Mouse (Mus musculus): ENCODE measurements around the gene Foxp1. TPM values are rescaled to one million over a fixed set of nuclear protein-coding genes. Genes with fewer than 3 reads are reported as not detected.

Foxp1 gene
- polyA plus RNA-seq, 1 experiment from 2014 or later = 39.3 TPM

DNA sequence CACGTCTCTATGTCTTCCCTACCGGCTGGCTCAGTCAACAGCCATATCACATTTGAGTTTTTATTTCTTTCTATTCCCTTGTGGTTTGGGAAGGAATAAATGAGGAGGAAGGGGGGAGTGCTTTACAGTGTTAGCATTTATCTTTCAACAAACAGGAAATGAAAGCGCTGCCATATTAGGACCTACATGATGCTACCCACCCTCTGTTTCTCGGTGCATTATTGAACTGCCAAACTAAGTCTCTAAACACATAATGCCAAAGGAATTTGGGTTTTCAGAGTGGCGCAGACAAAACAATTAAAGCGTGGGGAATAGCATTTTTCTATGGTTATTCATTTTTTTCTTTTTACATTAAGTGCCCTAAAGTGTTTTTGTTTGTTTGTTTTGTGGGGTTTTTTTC is 566.8 kb downstream of the Foxp1 start:
- no peaks in the 10 kb centered on the region for H3K27me3 ChIP-seq
- ATAC-seq = peak; percentile 62
- DNase-seq (ENCODE audit: low read depth, low spot score) = no peak
- no peak for TF ChIP-seq CTCF (IDR thresholded peaks at IDR 0.05)
- in situ Hi-C loops (cut with MboI; ENCODE audit: low pct_unique_long_range_greater_than_20kb) = no loop called here
- CTCF ChIA-PET = no interaction called here
- POLR2A ChIA-PET = no interaction called here

DNA sequence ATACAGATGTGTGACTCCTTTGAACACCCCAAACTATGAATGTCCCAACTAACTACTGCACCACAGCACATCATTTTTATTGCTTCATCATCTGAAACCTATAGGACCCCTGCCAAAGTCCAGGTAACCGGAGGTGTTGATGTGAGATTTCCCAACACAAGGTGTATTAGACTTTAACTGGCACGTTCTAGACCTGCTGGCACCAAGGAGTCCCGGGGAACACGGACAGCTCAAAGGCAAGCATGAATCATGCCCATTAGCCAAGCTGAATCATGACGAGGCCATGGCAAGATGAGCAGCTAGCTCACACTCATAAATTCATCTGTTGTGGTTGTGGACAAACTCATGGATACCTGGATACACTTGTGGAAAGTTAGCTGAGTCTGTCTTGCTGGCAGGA is 568.1 kb downstream of the Foxp1 start:
- H3K27me3 ChIP-seq = no peaks in the 10 kb centered on the region
- ATAC-seq = no peak
- DNase-seq (ENCODE audit: low read depth, low spot score) = no peak
- ChIA-PET CTCF (no interaction called here), POLR2A (no interaction called here)
- in situ Hi-C loops (cut with MboI; ENCODE audit: low pct_unique_long_range_greater_than_20kb) = no loop called here
- TF ChIP-seq CTCF (IDR thresholded peaks at IDR 0.05) = no peak

DNA sequence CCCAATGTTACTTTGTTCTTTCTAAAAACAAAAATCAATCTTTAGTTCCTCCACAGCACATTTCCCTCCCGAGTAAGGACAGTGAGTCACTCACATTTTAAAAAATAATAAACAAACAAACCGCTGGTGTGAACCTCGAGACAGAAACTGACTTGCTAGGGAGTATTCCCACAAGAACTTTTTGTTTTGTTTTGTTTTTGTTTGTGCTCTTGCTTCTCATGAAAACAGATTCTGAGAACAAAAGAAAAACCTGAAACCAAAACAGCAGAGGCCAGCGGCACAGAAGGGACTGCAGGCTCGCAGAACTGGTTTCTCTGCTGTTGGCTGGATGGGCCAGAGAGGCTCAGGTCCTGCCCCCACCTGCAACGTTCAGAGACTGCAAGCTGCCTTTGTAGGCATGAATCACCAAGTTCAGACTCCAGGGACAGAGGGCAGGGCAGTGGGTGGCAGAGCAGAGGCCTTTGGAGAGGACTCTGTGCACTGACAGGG is 572.8 kb downstream of the Foxp1 start:
- in situ Hi-C loops (cut with MboI; ENCODE audit: low pct_unique_long_range_greater_than_20kb) = loop anchor here (10.0 kb wide), 1 partner anchor 425 kb away; no protein-coding TSS in a partner anchor
- peak; percentile 96 for ATAC-seq
- POLR2A ChIA-PET = interaction anchor here (0.6 kb wide), 1 partner anchor 15 kb away, joined by 4 read pairs; no protein-coding TSS in a partner anchor
- CTCF ChIA-PET = no interaction called here
- no peak for DNase-seq (ENCODE audit: low read depth, low spot score)
- no peaks in the 10 kb centered on the region for H3K27me3 ChIP-seq
- TF ChIP-seq CTCF (IDR thresholded peaks at IDR 0.05) = no peak

DNA sequence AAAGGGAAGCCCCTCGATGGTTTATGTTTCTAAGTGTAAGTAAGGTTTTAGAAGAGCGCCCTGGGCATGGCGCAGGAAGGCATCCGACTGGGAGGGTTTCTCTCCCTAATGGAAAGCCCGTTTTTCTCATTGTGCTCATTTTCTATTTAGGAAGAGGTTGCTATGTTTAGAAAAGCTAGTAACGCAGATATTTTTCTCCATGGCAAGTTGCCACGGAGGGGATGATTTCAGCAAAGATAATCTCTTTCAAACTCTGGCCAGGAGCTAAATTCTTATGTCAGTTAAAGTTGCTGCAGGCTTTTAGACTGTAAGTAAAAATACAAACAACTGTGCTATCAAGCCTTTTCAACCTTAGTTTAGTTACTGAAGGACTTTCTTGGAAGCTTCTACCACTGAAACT is 573.2 kb downstream of the Foxp1 start:
- in situ Hi-C loops (cut with MboI; ENCODE audit: low pct_unique_long_range_greater_than_20kb) = loop anchor here (10.0 kb wide), 1 partner anchor 424 kb away; no protein-coding TSS in a partner anchor
- POLR2A ChIA-PET = no interaction called here
- H3K27me3 ChIP-seq = no peaks in the 10 kb centered on the region
- peak; percentile 68 for DNase-seq (ENCODE audit: low read depth, low spot score)
- peak; percentile 40 for ATAC-seq
- TF ChIP-seq CTCF (IDR thresholded peaks at IDR 0.05) = no peak
- CTCF ChIA-PET = no interaction called here

DNA sequence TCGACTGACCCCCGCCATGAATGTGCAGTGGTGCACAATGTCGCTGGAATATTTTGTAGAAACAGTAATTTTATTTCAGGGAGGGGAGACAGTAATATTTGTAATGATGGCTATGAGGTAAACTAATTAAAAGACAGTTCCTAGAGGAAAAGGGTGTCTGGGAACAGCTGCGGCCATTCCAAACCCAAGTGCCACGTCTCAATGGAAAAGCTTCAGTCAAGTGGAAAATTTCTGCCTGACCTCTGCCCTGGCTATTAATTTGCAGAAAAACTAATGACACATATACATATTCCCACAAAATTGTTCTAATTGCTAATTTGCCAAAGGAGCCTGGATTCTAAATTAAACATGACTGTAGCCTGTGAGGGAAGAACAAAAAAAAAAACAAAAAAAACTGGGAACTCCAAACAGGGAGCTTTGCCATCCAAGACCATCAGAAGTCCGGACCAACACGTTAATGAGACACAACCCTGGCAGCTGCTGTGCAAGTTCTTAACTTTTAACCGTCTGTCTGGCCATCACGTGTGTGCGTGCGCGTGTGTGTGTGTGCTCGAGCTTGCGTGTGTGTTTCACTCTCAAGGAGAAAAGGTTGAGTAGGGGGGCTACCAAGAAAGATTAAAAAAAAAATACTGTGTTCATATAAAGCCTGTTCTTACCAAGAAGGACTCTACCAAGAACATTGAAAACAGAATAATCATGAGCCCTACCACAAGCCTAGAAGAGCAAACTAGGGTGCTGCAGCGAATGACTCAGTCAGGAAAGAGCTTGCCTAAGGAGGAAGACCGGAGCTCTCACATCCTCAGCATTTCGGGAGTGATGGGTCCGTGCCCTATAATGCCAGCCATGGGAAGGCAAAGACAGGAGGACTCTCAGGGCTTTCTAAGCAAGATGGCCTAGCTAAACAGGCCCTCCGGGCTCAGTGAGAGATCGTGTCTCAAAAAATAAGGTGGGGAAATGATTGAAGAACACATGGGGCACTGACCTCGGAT is 574.1 kb downstream of the Foxp1 start:
- ChIA-PET POLR2A (interaction anchor here (0.6 kb wide), 1 partner anchor 256 kb away, joined by 3 read pairs; no protein-coding TSS in a partner anchor), CTCF (interaction anchor here (0.8 kb wide), 1 partner anchor 47 kb away, joined by 3 read pairs; no protein-coding TSS in a partner anchor)
- no peak for TF ChIP-seq CTCF (IDR thresholded peaks at IDR 0.05)
- DNase-seq (ENCODE audit: low read depth, low spot score) (no peak), ATAC-seq (no peak)
- no peaks in the 10 kb centered on the region for H3K27me3 ChIP-seq
- in situ Hi-C loops (cut with MboI; ENCODE audit: low pct_unique_long_range_greater_than_20kb) = loop anchor here (10.0 kb wide), 1 partner anchor 424 kb away; no protein-coding TSS in a partner anchor

DNA sequence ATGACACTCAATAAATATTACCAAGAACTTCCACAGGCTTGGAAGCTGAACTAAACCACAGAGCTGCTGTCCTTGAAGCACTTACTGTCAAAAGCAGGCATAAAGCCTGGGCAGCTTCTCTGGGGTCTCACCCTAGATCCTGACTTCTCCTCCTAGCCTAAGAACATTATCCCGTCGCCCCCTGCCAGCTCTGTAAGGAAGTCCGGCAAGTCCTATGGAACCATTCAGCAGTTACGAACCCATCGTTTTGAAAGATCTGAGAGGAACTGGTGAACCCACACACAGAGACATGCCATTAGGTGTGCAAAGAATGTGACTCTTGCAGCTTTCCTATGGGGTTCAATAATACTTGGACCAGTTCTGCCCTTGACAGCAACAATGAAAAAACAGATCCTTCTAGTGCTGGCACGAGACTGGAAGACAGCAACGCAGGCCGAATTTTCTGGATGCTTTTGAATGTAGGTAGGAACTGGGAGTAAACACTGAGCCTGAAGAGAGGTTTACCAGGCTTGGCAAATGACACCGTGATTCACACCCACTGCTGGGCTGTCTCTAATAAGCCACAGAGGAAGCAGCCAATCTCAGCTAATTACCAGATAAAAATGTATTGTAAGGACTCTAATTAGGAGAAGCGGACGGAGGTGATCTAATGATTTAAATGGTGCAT is 574.9 kb downstream of the Foxp1 start:
- POLR2A ChIA-PET = interaction anchor here (0.7 kb wide), 1 partner anchor 10 kb away, joined by 3 read pairs; no protein-coding TSS in a partner anchor
- in situ Hi-C loops (cut with MboI; ENCODE audit: low pct_unique_long_range_greater_than_20kb) = loop anchor here (10.0 kb wide), 1 partner anchor 423 kb away; no protein-coding TSS in a partner anchor
- CTCF ChIA-PET = interaction anchor here (0.8 kb wide), 1 partner anchor 46 kb away, joined by 3 read pairs; no protein-coding TSS in a partner anchor

DNA sequence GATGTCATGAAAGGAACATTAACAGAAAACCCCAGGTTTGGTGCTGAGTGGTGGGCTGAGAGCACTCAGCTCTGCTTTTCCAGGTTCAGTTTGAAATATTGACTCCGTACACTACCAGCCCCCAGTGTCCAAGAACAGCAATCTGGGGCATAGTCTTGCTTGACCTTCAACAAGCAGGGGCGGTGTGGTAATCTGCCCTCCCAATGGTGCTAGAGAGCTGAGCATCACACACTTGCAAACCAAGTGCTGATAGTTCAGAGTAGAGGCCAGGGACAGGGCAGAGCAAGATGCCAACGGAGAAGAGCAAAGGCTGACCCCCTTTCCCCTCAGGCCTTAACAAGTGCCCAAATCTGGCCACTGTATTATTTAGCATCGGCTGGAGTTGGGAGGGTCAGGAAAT is 575.8 kb downstream of the Foxp1 start:
- H3K27me3 ChIP-seq = no peaks in the 10 kb centered on the region
- no peak for TF ChIP-seq CTCF (IDR thresholded peaks at IDR 0.05)
- ChIA-PET CTCF (no interaction called here), POLR2A (no interaction called here)
- ATAC-seq = no peak
- in situ Hi-C loops (cut with MboI; ENCODE audit: low pct_unique_long_range_greater_than_20kb) = loop anchor here (10.0 kb wide), 1 partner anchor 422 kb away; no protein-coding TSS in a partner anchor
- no peak for DNase-seq (ENCODE audit: low read depth, low spot score)

More for the DNA sequence above, 574.9 kb downstream of the Foxp1 start:
- no peak for TF ChIP-seq CTCF (IDR thresholded peaks at IDR 0.05)
- no peak for DNase-seq (ENCODE audit: low read depth, low spot score)
- H3K27me3 ChIP-seq = no peaks in the 10 kb centered on the region
- ATAC-seq = no peak

DNA sequence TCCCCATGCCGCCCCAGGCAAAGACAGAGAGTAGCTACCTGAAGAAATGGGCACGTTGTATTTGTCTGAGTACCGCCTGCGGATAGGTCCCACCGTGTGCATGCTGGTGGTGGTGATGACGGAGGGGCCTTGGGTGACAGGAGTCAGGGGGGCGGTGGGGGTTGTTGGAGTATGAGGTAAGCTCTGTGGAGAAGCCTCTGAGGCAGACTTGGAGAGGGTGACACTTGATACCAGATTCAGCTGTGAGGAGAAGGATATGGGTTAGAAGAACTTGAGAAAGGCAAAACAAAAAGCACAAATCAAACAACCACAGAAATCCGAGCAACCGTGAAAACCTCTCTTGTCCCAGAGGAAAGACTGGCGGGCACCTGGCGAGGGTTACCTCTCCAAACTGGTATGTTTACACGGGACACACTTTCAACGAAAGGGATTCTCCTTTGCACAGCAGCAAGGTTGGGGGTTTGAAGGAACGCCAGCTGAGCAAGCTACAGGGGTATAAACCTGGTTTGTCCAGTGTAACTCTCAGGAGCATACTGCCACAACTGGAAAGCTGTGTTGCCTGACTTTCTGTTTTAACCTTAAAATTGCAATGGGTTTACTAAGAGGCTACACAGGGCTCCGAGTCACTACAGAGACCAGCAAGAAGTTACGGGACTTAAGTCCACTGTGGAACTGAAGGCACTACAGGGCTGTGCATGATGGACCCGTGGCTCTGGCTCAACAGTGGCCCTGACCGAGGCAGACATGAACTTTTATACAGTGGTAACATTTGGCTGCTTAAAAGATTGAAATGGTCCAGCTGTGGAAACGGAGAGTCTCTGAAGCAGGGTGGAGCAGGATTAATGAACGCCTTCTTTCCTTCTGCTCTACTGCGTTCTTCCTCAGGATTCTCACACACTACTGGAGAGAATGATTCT is 576.8 kb downstream of the Foxp1 start:
- TF ChIP-seq CTCF (IDR thresholded peaks at IDR 0.05) = no peak
- POLR2A ChIA-PET = no interaction called here

DNA sequence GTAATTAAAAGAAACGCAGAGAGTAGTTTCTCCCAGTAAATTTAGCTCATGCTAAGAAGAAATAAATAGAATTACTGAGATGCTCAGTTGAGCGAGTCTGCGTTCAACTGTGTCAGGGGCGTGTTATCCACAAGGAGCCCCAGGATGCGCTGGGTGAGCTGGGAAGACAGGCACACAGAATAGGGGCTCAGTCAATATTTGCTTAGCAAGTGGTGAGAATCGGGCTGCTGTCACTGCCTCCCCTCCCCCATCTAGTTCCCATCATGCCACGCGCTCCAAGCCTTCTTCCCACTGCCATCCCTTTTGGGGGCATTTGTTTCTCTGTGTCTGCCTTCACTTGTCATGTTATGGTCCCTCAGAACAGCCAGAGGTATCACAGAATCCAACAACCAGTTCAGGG is 584.2 kb downstream of the Foxp1 start:
- DNase-seq (ENCODE audit: low read depth, low spot score) (no peak), ATAC-seq (no peak)
- TF ChIP-seq CTCF (IDR thresholded peaks at IDR 0.05) = no peak
- H3K27me3 ChIP-seq = no peaks in the 10 kb centered on the region
- in situ Hi-C loops (cut with MboI; ENCODE audit: low pct_unique_long_range_greater_than_20kb) = no loop called here
- CTCF ChIA-PET = no interaction called here
- POLR2A ChIA-PET = no interaction called here

More for the DNA sequence above, 576.8 kb downstream of the Foxp1 start:
- CTCF ChIA-PET = no interaction called here
- no peak for DNase-seq (ENCODE audit: low read depth, low spot score)
- no peaks in the 10 kb centered on the region for H3K27me3 ChIP-seq
- no peak for ATAC-seq
- in situ Hi-C loops (cut with MboI; ENCODE audit: low pct_unique_long_range_greater_than_20kb) = loop anchor here (10.0 kb wide), 1 partner anchor 421 kb away; no protein-coding TSS in a partner anchor

Measured in Patski (cell line).